Mouse (Mus musculus) CD4-positive helper T cell, adult 2 months (primary cell): ENCODE measurements at regions not wholly inside any gene's neighbourhood (a gene's known extent, or its start where the extent isn't known, plus 50 kb on each side); places are given as distances from the start of the nearest gene placed in this dataset.

Source experiments
- DNase-seq: peaks from one replicate; pipeline ENCODE4 v3.0.0-alpha.2; 2012; ENCODE audit warnings: low read depth, missing footprints, low spot score

- DNase-seq = no peak
These were observed 159.4 kb upstream of the Kcnab2 start for GRCm38 (mm10) chr4:152637088-152637487.

- DNase-seq = no peak
These were observed 156.2 kb upstream of the Kcnab2 start for GRCm38 (mm10) chr4:152633896-152634295.

- DNase-seq = no peak
These were observed 150.4 kb upstream of the Kcnab2 start for GRCm38 (mm10) chr4:152628111-152628510.

- DNase-seq = no peak
These were observed 147.6 kb upstream of the Kcnab2 start for GRCm38 (mm10) chr4:152625032-152626003.

- no peak for DNase-seq
These were observed 144.5 kb upstream of the Kcnab2 start for GRCm38 (mm10) chr4:152622022-152622777.

GRCm38 (mm10) chr4:152617636-152618035, 140.0 kb upstream of the Kcnab2 start:
- DNase-seq = no peak

GRCm38 (mm10) chr4:152615155-152615554, 137.5 kb upstream of the Kcnab2 start:
- no peak for DNase-seq

- DNase-seq = no peak
These were observed 136.9 kb upstream of the Kcnab2 start for GRCm38 (mm10) chr4:152614356-152615100.
